Mouse (Mus musculus) adrenal gland, postnatal 25 days (tissue): ENCODE measurements at regions not wholly inside any gene's neighbourhood (a gene's known extent, or its start where the extent isn't known, plus 50 kb on each side); places are given as distances from the start of the nearest gene placed in this dataset.
A peak's percentile ranks its signal among the peaks of the same experiment; 100 is the strongest.

Experiments used
- DNase-seq: peaks from one replicate; pipeline ENCODE4 v3.0.0; 2021; ENCODE audit warnings: mixed read lengths

DNA sequence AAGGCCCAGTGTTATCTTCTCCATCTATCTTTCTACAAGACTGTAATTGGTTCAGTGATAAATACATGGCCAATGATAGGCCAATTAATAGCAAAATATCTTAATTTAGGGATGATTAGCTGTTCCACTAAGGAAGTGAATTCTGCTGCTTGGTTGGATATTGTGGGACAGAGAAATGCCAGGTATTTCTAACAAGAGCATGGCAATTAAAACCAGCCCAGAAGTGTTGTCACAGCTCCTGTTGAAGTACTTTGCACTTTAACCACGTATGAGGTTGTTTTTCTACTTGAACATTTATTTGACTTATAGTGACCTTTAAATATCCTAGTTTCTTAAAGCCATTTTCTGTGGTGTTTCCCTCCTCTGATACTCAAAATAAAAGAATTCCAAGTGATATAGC is 65.7 kb upstream of the Acsl4 start:
- DNase-seq, result no peak

DNA sequence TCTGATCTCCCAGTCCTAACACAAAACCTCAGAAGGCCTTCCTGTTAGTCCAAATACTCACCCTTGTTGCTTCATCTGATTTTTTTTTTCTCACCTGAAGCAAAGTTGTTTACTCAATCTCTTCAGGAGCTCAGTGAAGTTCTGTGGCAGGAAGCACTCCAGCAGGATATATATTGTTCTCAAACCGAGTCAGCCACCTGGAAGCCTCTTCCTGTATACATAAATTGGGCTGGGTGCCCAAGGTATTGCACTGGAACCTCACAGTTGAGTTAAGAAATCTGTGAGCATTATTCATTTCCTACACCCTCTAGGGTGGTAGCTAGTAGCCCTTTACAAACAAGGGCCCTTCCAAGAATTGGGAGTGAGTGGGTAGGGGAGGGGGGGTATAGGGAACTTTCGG is 73.8 kb upstream of the Acsl4 start:
- no peak for DNase-seq

DNA sequence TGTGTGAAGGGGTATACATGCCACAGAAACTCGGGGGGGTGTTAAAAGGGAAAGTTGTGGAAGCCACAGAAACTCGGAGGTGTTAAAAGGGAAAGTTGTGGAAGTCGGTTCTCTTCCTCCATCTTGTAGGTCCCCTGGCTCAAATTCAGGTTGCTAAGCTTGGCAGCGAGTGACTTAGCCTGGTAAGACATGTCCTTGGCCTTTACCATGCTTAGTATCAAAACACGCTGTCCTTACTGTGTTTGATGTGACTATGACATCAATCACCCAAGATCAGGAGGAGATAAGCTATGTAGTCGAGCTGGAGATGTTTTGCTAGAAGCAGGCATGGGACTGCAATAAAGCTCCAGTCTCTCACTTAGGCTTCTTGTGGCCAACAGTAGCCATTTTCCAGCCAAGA is 74.4 kb upstream of the Acsl4 start:
- DNase-seq, result peak; percentile 9

DNA sequence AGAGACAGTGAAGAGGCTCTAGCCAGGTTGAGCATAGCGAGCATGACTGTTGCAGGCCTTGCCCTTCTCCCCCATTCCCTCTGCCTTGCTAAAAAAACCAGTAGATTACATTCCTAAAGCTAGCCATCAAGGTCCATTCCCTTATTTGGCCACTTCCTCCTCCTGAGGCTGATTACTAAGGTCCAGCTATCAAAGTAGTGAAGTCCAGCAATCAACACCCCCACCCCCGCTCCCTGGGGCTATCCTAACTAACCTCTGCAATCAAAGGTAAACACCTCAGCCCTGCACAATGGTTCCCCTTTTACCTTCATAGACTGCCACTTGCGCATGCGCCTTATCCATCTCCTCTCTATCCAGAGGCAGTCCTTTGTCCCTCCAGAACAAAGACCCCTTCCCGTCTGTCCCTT is 77.5 kb upstream of the Acsl4 start:
- DNase-seq, result peak; percentile 10

DNA sequence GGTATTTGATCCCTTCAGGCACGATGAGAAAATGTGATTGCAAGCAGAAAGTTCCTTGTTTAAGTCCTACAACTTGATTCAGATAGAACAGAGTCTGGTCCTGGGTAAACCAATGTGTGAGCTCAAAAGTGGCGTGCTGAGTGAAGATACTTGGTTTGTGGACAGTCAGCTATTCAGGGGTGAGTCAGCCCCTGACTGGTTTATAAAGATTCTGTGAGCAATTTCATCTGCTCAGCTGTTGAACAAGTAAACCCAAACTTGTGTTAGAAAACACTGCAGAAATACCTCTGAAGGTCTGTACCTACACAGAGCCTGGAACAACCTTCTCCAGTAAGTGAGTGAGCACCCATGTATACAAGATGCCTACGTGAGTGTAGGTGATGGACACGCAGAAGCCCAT is 78.1 kb upstream of the Acsl4 start:
- no peak for DNase-seq

DNA sequence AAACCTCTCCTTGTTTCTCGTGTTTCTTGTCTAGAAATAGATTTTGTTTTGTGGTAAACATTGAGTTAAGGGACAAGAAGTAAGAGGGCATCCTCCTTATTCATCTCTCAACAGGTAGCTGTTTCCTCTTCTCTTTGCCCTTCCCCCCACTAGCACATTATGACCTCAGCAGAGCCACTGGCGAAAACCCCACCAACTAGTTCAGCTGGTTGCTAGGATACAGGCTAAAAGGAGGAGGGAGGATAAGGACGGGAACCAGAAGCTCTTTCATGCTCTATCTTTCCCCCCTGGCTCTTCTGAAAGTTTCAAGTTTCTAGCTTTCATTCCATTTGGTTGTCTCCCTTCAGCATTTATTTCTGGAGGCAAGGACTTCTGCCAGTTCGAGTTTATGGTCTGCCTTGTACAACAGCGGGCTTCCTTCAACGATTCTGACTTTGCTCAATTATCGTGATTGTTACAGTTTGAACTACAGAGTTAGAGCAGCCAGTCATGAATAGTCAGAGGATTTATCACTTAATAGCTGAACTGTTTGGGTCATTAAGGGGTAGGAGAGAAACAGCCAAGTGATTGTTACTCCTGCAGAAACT is 78.8 kb upstream of the Acsl4 start:
- DNase-seq, result no peak

DNA sequence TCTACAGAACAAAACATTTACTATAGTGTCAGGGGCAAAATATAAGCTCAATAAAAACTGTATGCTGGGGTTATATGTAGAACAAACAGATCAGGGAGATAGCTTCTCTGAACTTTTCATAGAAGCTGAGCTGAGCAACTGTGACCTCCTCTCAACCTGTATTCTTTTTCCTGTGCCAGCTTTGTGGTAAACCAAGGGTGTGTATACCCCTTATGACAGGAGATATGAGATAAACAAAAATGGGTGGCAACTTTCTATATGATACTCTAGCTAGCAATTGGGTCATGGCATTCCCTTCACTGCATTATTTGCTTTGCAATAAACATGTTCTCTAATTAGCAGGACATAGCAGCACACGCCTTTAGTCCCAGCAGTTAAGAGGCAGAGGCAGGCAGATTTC is 79.7 kb upstream of the Acsl4 start:
- DNase-seq, result no peak

DNA sequence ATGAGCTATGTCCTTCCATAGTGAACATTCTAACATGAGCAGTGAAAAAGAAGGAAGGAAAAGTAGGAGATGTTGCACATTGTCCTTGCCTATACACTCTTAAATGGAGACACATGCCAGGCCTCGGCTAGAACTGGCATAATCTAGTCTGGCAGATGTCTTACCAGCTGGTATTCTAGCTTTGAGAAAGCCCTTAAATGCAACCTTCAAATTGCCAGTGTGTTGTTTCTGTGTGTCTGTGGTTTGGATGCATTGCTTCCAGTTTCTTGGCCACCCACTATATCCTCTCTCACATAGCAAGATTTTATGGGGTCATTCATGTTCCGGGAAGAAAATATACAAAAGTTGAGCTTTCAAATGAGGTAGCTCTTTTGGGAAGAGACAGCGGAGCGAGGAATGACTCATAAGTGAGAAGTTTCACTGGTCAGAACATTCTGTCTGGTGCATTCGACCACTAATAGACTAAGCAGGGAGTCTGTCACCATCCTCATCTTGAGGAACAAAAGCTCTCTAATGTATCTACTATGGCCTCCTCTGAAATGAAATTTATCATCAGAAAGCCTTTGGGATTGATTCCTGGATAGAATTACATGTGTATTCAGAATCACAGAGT is 91.0 kb upstream of the Acsl4 start:
- DNase-seq, result no peak

DNA sequence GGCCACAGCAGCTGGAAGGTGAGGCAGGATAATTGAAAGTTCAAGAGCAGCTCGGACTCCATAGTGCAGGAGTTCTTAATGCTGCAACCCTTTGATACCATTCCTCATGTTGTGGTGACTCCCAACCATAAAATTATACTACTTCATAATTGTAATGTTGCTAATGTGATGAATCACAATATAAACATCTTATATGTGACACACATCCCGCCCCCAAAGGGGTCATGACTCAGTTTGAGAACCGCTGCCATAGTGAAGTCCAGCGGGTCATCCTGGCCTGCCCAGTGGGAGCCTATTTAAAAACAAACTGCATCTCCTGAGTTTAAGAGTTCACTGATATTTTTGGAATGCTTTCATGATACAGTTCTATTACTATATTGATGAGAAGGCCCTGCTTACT is 97.7 kb upstream of the Acsl4 start:
- no peak for DNase-seq

DNA sequence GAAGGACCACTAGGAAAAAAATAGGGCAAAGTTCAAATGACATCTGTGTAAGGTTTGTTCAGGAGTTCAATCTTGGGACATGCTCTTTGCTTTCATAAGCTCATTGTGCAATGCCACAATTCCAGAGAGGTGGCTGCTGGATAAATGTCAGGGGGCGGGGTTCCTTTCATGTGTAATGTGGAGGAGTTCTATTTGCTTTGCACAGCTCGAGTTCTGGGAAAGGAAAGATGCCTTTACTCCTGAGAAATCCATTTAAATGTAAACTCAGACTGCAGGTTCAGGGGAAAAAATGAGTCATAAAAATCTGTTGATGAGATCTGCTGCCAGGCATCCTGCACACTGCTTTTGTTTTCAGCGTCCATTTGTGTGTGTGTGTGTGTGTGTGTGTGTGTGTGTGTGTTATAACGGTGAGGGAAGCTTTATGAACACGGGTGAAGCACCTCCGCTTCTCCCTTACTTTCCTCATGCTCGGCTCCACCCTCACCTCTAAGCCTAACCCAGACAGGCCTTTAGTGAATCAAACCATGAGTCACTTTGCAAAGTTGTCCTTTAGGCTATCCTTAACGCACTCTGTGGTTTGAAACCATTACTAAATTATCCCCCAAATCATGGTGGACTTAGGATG is 99.9 kb upstream of the Acsl4 start:
- DNase-seq, result peak; percentile 29

DNA sequence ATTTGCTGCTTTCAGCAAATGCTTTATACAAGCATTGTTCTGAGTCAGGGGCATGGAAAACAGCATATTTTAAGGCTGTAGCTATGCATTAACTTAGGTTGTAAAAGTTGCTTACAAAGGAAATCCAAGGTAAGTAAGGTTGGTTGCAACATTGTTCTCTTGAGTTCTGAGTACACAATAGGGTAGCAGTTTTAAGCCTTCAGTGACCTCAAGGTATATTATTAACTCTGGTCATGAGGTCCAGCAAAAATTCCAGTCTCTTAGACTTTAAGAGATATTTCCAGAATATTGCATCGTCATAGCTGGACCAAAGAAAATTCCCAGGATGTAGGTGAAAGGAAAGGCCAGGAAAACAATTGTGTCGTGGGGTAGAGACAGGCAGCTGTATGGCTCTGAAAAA is 110.8 kb upstream of the Acsl4 start:
- DNase-seq, result no peak

DNA sequence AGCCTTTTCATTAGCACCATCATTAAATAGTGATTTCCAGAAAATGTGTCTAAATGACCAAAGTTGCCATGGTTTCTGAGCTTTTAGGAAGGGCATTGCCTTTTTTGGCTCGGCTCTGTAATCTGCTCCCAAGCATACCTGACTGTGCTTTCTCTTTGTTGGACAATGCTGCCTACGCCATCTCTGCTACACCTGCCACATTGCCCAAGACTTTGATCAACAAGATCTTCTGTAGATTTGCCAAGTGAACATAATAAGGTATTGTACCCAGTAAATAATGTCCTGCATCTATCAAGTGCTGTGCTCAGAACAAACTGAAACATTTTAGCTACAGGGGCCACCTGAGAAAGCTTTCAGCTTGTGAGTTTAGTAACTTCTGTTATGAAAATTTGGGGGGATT is 114.6 kb upstream of the Acsl4 start:
- no peak for DNase-seq

DNA sequence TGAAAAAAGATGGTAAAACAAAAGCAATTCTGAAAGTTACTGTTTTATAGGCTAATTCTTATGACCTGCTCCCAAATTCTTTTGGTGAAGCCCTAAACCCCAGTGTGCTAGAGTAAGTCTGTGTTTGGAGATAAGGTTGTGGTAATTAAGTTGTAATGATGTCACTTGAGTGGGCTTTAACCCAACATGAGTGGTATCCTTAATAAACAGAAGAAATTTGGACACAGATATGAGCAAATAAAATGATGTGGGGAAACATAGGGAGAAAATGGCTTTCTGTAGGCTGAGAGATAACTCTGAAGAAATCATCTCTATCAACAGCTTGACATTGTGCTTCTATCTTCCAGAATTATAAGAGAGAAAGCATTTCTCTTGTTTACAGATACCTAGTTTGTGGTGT is 117.1 kb upstream of the Acsl4 start:
- no peak for DNase-seq

DNA sequence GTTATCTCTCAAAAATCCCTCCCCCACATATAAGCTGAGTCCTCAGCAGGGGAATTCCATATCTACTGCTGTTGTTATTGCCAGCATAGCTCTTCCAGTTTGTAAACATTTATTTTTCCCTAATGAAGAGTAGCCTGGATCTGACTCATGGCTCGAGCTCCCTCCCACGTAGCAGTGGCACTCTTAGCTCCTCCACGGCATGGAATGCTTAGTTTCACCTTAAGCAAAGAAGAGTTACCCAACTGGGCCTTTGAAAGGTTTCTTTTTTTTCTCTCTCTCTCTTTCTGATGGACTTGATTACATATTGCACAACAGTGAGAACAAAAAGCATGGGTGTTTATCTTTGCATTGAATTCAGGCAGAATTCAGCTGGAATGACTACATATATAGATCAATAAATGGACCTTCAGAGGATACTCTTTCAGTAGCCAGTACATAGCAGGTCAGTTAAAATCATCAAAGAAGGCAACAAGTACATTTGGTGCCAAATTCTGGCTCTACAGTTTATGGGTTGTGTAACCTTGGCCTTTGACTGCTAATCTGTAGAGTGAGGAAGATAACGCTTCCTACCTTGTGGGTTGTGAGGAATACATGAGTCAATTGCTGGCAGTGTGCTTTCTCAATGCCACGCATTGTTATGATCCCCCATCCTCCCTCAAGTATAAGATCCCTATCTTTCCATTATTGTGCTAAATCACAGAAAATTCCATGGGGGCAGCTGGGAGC is 126.2 kb upstream of the Acsl4 start:
- DNase-seq, result no peak

DNA sequence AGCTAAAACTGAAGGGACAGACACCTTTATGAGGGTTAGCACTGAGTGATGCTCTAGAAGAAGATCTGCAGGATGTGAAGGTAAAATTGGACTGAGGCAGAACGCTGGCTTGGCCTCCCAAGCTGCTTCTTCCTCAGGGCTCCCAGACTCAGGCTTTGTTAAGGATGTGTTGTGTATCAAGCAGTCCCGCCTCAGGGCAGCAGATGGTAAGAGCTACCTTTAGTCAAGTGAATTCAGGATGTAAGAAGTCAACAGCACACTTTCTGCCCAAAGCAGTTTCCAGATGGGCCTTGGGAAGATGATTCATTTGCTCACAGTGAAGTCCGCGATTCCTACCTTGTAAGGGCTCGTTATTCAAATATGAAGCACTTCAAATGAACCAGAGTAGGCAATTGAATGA is 126.9 kb upstream of the Acsl4 start:
- no peak for DNase-seq

DNA sequence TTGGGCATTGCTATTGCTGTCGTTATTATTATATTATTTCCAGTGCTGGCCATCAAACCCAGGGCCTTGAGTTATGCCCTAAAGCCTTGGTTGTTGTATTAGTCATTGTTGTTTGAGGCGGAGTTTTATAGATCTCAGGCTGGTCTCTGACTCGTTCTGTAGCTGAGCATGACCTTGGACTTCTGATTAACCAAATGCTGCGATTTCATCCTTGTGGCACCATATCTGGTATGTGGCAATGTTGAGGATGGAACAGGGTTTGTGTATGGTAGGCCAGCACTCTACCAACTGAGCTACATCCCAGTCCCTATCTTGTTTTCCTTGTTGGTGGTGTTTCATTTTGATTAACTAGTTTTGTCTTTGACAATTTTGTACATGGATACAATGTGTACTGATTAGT is 130.7 kb upstream of the Acsl4 start:
- no peak for DNase-seq

DNA sequence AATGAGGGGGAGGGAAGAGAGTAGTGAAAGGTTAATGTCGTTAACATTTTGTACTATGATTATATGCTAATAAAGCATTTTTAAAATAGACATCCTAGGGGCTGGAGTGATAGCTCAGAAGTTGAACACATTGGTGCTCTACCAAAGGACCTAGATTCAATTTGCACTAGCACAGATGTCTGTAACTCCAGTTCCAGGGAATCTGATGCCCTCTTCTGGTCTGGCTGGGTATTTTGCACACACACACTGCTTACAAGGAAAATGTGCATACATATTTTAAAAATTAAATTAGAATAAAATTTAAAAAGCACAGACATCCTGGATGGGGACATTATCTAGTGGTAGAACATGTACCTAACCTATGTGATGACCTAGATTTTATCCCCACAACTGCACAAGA is 136.6 kb upstream of the Acsl4 start:
- peak; percentile 22 for DNase-seq

DNA sequence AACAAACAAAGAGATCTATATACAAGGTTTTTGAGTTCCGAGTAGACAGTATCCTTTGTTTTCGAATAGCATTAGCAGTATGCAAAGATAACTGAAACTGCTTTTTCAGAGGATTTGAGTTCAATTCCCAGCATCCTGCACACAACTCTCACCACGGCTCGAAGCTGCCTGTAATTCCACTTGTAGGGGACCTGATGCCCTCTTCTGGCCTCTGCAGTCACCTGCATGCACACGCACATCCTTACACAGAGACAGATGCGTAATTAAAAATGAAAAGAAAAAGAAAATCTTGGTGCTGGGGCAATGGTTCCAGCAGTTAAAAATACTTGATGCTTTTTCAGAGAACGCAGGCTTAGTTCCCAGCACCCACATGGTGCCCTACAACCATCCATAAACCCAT is 139.6 kb upstream of the Acsl4 start:
- no peak for DNase-seq

DNA sequence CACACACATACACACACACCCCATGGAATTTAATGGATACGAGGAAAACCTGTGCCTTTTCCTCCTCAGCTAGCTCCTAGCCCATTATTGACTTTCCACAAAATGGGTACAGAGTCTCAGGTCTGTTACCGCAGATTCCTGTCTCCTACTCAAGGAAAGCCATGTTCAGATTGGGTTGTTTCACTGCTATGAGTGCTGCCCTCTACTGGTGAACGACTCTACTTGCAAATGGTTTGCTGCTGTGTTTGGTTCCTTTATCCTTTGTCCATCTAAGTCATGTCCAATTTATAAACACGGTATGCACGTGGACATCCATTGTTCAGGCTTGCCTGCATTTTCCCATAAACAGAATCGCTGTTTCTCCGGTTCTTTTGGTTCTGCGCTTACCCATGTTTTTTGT is 144.4 kb upstream of the Acsl4 start:
- no peak for DNase-seq

DNA sequence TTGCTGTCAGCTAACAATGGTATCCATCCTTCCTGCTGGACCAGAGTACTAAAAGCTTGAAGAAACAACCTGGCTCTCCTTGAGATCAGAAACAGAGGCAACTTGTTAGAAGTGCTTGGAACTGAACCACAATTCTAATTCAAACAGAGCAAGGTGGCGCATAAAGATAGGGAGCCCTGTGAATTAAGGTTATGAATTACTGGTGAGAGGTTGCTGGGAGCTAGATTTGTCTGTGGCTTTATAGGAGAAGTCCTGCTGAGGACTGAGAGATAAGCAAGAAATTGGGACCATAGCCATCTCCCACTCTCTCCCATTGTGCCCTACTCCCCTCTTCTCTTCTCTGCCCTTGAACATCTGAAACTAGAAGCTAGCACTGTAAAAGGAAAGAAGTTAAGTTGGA is 145.2 kb upstream of the Acsl4 start:
- DNase-seq, result no peak

DNA sequence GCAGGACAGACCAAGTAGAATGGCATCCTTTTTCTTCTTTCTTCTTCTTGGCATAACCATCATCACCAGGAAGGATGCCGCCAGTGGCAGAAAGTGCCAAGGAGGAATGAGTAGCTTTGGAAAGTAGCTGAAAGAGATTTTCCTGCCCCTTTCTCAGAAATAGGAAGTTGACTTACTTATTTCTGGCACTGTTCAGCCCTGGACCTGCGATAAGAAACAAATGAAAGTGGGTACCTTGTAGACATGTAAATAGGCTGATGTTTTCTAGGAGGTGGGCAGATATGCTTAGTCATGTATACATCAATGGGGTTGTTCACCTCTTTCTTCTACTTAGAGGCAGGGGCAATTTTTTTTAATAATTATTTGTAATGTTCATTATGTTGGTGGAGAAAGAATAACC is 145.3 kb upstream of the Tmem164 start:
- no peak for DNase-seq

DNA sequence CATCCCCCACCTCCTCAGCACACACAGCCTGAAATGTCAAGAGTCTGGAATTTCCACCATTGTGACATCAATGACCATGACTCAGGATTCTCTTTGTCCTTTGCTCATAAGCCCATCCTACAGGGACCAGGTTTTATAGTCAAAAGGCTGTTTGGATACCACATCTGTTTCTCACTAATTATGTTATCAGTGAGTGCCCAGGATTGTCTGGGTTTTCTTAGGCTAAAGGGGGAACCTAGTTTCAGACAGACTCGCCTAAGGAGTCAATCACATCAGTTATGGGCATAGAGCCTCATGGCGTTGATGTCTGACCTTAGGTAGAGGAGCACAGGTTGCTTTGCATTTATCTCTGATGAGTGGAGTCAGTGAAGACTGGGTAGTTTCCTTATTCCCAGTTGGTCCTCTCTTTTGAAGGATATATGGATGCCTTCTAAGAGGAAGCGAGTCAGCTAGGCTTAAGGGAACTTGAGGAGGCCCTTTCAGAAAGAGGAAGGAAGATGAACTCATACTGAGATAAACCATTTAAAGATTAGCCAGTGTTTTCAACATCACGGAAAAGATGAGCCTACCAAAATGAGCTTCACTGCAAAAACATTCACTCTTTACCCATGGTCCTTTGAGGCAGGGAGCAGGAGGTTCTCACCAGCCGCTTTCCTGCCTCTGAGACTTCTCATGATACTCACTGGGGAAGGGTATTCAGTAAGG is 143.8 kb upstream of the Tmem164 start:
- DNase-seq, result no peak

DNA sequence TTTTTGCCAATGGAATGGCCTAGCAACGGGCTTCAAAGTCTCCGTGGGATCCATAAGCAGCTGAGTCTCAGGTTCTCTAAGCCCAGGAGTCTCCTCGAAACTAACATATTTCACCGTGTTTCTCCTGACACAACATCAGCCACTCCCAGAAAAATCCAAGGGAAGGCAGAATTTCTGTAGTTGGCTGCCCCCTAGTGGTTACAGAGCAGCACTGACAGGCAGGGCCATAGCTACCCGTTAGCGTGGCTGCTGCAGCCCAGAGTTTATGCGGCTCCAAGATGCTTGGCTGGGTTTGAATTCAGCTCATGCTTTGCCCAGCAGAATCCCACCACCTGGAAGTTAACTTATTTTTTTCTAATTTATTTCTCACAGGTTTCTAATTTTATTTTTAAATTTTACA is 140.9 kb upstream of the Tmem164 start:
- peak; percentile 18 for DNase-seq
